Mouse (Mus musculus) T-cell, adult 2 months (primary cell): ENCODE results near the gene Fitm2.

ENCODE experiments used
- DNase-seq: peaks from one replicate; pipeline ENCODE4 v3.0.0; 2022; ENCODE audit warnings: low spot score

Fitm2 gene

DNA sequence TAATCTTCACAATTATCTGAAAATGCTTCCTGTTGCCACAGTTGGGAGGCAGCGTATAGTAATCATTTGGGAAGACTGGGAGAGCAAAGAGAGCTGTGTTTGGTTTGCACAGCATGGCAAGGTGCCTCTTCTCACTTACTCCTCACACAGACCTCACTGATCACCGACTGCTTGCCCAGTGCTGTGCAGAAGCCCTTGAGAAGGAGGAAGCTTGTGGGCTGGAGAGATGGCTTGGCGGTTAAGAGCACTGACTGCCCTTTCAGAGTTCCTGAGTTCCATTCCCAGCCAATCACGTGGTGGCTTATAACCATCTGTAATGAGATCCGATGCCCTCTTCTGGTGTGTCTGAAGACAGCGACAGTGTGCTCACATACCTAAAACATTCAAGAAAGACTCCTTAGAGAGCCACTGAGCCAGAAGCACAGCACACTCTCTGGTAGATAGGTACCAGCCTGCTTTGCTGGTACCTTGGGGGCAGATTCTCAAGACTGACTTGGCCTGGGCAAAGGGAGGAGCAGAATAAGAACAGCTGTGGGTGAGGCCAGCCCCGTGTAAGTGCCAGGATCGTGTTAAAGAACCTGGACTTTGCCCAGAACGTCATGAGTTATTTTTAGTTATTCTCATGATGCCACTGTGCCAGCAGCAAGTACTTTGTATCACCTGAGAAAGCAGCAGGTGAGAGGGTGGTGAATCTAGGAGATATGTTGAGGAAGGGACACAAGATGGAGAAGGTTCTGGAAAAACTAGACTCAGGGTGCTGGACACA lies 49.4 kb downstream of the Fitm2 start:
- DNase-seq, result no peak

- no peak for DNase-seq
Observed at GRCm38 (mm10) chr2:163420366-163420886, 52.0 kb downstream of the Fitm2 start.

GRCm38 (mm10) chr2:163419346-163420045 lies 52.9 kb downstream of the Fitm2 start:
- DNase-seq, result peak; percentile 100

- peak; percentile 41 for DNase-seq
Observed at GRCm38 (mm10) chr2:163418841-163419345, 53.5 kb downstream of the Fitm2 start.

DNA sequence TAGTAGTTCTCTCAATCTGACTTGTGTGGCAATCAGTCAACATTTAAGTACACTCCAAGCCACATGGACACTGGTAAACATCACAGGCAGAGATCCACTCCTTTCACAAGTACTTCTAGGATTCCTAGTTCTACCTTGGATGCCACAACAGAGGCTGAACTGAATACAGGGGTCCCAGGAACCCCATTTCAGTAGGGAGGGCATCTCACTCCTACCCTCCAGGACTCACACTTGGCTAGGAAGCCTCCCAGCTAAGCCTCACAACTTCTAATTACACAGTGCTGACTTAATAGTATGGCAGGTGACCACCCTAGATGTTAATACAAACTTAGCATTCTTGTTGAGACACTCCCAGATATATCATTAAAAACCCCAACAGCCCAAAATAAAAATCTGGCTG lies 54.6 kb downstream of the Fitm2 start:
- DNase-seq, result no peak

DNA sequence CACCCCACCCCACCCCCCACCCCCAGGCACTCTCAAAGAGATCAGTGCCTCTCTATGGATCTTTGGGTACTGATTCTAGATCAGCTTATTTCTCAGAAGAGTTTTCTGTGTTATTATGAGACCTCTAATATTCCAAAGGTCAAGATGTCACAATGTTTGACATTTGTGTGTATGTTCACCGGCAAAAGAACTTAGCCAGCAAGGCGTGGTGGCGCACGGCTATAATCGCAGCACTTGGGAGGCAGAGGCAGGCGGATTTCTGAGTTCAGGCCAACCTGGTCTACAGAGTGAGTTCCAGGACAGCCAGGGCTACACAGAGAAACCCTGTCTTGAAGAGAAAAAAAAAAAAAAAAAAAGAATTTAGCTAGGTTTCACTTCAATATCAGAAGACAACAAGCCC lies 55.4 kb downstream of the Fitm2 start:
- DNase-seq, result no peak
